Mouse (Mus musculus): ENCODE data around the gene Hsd3b6. TPM values are rescaled to one million over a fixed set of nuclear protein-coding genes. Genes with fewer than 3 reads are reported as not detected.
"Not testable (repeated sequence)": the region's sequence is repeated elsewhere in the genome, so short reads cannot be mapped to it uniquely, and the experiment has no call there.

Hsd3b6 gene
- total and polyA plus RNA-seq, 3 experiments = not detected

DNA sequence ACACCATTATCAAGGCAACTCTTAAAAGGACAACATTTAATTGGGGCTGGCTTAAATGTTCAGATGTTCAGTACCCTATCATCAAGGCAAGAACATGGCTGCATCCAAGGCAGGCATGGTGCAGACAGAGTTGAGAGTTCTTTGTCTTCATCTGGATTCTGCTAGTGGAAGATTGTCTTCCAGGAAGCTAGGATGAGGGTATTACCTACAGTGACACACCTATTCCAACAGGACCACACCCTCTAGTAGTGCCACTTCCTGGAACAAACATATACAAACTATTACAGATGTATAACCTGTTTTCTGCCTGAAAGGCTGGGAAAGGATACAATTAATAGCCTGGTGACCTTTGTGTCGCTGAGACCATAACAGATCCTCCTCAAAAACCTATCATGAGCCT lies 34.7 kb upstream of the Hsd3b6 start:
- no peak overlapping the region for H3K4me3 ChIP-seq (ENCODE audit: control insufficient read depth in 1 of 2, insufficient read depth in 1 of 2, low read depth in 2 of 2, low read length in 2 of 2)
- no peaks in the 10 kb centered on the region for H3K79me2 ChIP-seq (ENCODE audit: control insufficient read depth, insufficient read depth, low read length, poor library complexity)
- DNase-seq (ENCODE audit: low read depth, low spot score) = no peak
- TF ChIP-seq ETS1 (IDR thresholded peaks at IDR 0.05; ENCODE audit: low read depth, low read length) (no peak), EP300 (IDR thresholded peaks at IDR 0.05; ENCODE audit: low read depth in 1 of 2, low read length in 2 of 2) (no peak), POLR2A (IDR thresholded peaks at IDR 0.05; ENCODE audit: control insufficient read depth in 1 of 2, insufficient read depth in 1 of 2, low read depth in 1 of 2, low read length in 2 of 2, poor library complexity in 1 of 2) (no peak), MYB (IDR thresholded peaks at IDR 0.05; ENCODE audit: low read depth, low read length) (no peak), ZKSCAN1 (IDR thresholded peaks at IDR 0.05; ENCODE audit: low read depth, low read length) (no peak), JUND (IDR thresholded peaks at IDR 0.05; ENCODE audit: low read depth, low read length) (no peak), GABPA (IDR thresholded peaks at IDR 0.05; ENCODE audit: low read depth, low read length) (no peak), UBTF (IDR thresholded peaks at IDR 0.05; ENCODE audit: borderline replicate concordance, insufficient read depth, low read depth, low read length) (no peak), NRF1 (IDR thresholded peaks at IDR 0.05; ENCODE audit: insufficient read depth, low read depth, low read length, poor library complexity, severe bottlenecking) (no peak), MAX (IDR thresholded peaks at IDR 0.05; ENCODE audit: low read length) (no peak), USF2 (IDR thresholded peaks at IDR 0.05; ENCODE audit: borderline replicate concordance in 1 of 2, insufficient read depth in 1 of 2, low read depth in 1 of 2, low read length in 2 of 2) (no peak), CHD2 (IDR thresholded peaks at IDR 0.05; ENCODE audit: low read length) (no peak), RAD21 (IDR thresholded peaks at IDR 0.05; ENCODE audit: low read depth, low read length) (no peak), TBP (IDR thresholded peaks at IDR 0.05; ENCODE audit: low read depth, low read length) (no peak), NELFE (IDR thresholded peaks at IDR 0.05; ENCODE audit: low read depth, low read length) (no peak)
- H3K27ac ChIP-seq (ENCODE audit: control insufficient read depth, low read depth, low read length) = no peak overlapping the region
- no peaks in the 10 kb centered on the region for H3K36me3 ChIP-seq (ENCODE audit: control insufficient read depth in 1 of 2, insufficient read depth in 2 of 2, low read length in 2 of 2)
- H3K9me3 ChIP-seq (replicated peaks; ENCODE audit: insufficient read depth, low read length) = no peaks in the 10 kb centered on the region
- no peaks in the 10 kb centered on the region for H3K27me3 ChIP-seq (ENCODE audit: control insufficient read depth in 1 of 2, insufficient read depth in 2 of 2, low read length in 2 of 2)
- no peaks in the 10 kb centered on the region for H3K4me1 ChIP-seq (ENCODE audit: control insufficient read depth in 1 of 2, insufficient read depth in 2 of 2, low read length in 2 of 2)
- H3K9ac ChIP-seq (ENCODE audit: control insufficient read depth, low read depth, low read length, poor library complexity, severe bottlenecking) = no peak overlapping the region

DNA sequence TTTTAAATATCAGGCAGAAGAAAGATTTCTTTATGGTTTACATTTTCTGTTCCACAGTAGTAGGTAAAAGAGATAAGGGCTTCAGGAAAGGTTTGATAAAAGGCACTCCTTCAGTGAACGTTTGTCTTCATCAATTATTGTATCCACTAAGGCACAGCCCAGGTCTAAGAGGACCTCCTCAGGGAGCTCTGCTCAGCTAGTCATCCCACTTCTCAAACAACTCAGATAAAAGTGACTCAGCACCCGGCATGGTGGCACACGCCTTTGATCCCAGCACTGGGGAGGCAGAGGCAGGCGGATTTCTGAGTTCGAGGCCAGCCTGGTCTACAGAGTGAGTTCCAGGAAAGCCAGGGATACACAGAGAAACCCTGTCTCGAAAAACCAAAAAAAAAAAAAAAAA lies 1.6 kb downstream of the Hsd3b6 start:
- not testable (repeated sequence) for H3K4me3 ChIP-seq (ENCODE audit: control insufficient read depth in 1 of 2, insufficient read depth in 1 of 2, low read depth in 2 of 2, low read length in 2 of 2); DNase-seq (ENCODE audit: low read depth, low spot score); H3K79me2 ChIP-seq (ENCODE audit: control insufficient read depth, insufficient read depth, low read length, poor library complexity)

DNA sequence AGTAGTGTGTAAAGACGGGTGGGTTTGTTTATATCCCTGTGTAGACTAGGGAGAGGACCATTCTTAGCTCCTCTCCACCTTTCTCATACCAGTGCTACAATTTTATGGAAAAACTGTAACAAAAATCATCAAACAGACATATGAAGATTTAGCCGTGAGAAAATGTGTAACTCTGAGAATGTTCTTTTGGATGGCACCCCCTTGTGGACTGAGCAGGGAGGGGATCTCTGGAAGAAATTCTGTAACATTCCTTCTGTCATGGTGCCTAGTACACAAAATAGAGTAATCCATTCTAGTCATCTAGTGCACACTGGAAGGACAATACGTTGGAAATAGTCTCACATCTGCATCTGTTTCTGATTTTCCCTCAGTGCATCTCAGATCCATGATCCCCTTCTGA lies 9.2 kb downstream of the Hsd3b6 start:
- not testable (repeated sequence) for H3K9ac ChIP-seq (ENCODE audit: control insufficient read depth, low read depth, low read length, poor library complexity, severe bottlenecking); DNase-seq (ENCODE audit: low read depth, low spot score); H3K79me2 ChIP-seq (ENCODE audit: control insufficient read depth, insufficient read depth, low read length, poor library complexity); H3K36me3 ChIP-seq (ENCODE audit: control insufficient read depth in 1 of 2, insufficient read depth in 2 of 2, low read length in 2 of 2); H3K4me3 ChIP-seq (ENCODE audit: control insufficient read depth in 1 of 2, insufficient read depth in 1 of 2, low read depth in 2 of 2, low read length in 2 of 2); H3K4me1 ChIP-seq (ENCODE audit: control insufficient read depth in 1 of 2, insufficient read depth in 2 of 2, low read length in 2 of 2); H3K27ac ChIP-seq (ENCODE audit: control insufficient read depth, low read depth, low read length); H3K27me3 ChIP-seq (ENCODE audit: control insufficient read depth in 1 of 2, insufficient read depth in 2 of 2, low read length in 2 of 2); H3K9me3 ChIP-seq (replicated peaks; ENCODE audit: insufficient read depth, low read length)

More for the DNA sequence above, 1.6 kb downstream of the Hsd3b6 start:
- not testable (repeated sequence) for H3K27ac ChIP-seq (ENCODE audit: control insufficient read depth, low read depth, low read length); H3K27me3 ChIP-seq (ENCODE audit: control insufficient read depth in 1 of 2, insufficient read depth in 2 of 2, low read length in 2 of 2); H3K36me3 ChIP-seq (ENCODE audit: control insufficient read depth in 1 of 2, insufficient read depth in 2 of 2, low read length in 2 of 2); H3K4me1 ChIP-seq (ENCODE audit: control insufficient read depth in 1 of 2, insufficient read depth in 2 of 2, low read length in 2 of 2); H3K9ac ChIP-seq (ENCODE audit: control insufficient read depth, low read depth, low read length, poor library complexity, severe bottlenecking); H3K9me3 ChIP-seq (replicated peaks; ENCODE audit: insufficient read depth, low read length)

Data from MEL (cell line).